Mouse (Mus musculus) cerebellum, postnatal 36 days (tissue): ENCODE measurements around the gene Msl1.

Experiments used
- DNase-seq, 2 experiments: peaks; one replicate each; pipeline ENCODE4 v3.0.0; 2021 to 2022; ENCODE audit warnings: mixed read lengths in 2 of 2

Msl1 gene

DNA sequence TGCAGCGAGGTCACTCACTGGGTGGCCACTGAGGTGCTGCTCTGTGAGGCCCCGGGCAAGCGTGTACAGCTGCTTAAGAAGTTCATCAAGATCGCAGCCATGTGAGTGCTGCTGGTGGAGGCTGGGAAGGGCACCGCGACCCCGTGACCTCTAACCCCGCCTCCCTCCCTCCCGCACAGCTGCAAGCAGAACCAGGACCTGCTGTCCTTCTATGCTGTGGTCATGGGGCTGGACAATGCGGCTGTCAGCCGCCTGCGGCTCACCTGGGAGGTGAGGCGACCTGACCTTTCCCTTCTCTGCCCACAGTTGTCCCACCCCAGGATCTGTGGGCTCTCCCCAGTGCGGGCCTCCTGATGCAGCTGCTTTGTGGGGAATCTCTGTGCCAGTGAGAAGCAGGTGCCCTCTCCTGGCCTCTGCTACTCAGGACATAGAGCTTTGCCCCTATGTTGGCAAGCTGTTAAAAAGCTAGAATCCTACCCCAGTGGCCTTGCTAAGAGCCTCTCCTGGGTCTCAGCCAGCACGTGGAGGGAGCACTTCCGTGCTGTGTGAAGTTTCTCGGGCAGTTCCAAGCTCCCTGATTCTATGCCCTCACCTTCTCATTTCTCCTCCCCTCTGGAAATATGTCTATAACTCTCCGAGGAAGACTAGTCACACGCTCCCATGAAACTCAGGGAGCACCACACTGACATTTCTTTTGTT, 54.0 kb downstream of the Msl1 start:
- no peak for DNase-seq

DNA sequence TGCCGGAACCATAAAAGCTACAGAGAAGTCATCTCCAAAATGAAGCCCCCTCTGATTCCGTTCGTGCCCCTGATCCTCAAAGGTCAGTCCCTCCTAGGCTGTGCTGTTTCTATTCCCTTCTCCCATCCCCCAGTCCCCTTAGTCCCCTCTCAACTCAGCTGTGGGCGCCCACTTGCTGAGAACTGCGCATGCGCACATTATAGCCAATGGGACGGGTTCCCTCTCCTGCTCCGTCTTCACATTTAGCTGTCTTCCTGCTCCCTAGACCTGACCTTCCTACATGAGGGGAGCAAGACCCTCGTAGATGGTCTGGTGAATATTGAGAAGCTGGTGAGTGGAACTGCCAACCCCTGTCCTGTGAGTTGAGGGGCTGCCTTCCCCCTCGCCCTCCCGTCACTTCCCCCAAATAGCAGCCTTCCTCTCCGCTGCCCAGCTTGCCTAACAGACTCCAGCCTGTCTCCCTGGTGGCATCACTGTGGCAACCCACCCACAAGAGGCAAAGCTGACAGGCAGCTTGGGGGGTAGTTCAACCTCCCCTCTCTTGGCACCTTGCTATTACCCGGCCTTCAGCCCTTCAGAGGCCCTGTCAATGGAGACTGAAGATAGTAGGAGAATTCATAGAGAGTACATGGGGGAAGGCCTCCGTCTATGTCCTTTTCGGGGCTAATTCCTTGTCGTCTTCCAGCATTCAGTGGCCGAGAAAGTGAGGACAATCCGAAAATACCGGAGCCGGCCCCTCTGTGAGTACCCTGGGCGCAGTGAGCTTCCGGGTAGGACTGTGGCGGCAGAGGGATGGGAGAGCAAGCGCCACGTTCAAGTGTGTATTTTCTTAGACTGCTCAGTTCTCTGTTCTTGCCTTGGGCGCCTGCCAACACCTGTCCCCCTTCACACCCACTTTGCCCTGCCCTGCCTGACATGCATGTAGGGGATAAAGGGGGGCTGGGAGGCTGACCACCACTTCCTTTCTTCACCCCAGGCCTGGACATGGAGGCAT, 55.1 kb downstream of the Msl1 start:
- DNase-seq = no peak

DNA sequence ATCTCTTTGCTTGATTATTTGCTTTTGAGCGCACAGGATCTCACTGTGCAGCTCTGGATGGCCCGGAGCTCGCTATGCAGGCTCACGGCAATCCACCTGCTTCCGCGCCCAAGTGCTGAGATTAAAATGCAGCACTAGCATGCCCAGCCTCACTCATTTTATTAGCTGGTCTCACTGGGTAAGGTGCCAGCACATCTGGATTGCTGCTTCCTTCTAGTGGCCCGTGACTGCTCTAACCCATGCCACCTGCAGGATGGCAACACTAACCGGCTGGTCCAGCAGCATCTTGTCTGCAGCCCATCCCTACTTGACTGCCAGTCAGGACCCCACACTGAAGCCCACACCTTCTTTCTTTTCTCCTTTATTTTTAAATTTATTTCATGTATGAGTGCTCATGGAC, 58.8 kb downstream of the Msl1 start:
- DNase-seq = no peak

DNA sequence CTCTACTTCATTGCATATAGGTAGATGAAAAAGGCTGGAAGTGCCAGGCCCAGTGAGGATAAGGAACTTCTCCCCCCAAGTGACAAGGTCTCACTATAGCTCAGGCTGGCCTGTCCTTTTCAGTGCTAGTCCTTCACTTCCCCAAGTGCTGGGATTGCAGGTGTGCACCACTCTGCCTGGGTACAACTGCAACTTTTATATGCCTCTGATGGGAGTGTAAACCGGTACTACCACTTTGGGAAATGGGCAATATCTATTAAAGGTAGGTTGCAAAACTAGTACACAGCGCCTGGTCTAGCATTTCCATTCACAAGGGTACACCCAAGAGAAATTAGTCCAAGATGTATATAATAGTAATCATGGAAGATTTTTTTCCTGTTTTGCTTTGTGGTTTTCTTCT, 59.3 kb downstream of the Msl1 start:
- DNase-seq = no peak
